Mouse (Mus musculus) liver, embryonic 14.5 days (tissue): ENCODE data around the gene B3gnt2. TPM values are rescaled to one million over a fixed set of nuclear protein-coding genes. Genes with fewer than 3 reads are reported as not detected.

Experiments used
- ATAC-seq: fragments of 200-750 bp; cut with Nextera tagmentation; 2 replicates; pipeline ENCODE4 v1.8.0; 2017; ENCODE audit warnings: moderate number of reproducible peaks, mild to moderate bottlenecking, moderate library complexity; ENCODE audit not compliant: insufficient read depth
- DNase-seq, 3 experiments: peaks; one replicate each; pipeline ENCODE4 v3.0.0-alpha.2; 2012 to 2013; ENCODE audit warnings: low read depth in 3 of 3, low spot score in 3 of 3
- H3K27ac ChIP-seq: fragments of 300-500 bp; sonication (generic); 2 replicates; pipeline ENCODE4 v1.5.1; 2014; ENCODE audit warnings: moderate library complexity, mild to moderate bottlenecking, control low read depth, inconsistent platforms
- H3K27me3 ChIP-seq: fragments of 300-500 bp; sonication (generic); 2 replicates; pipeline ENCODE4 v1.6.1; 2014; ENCODE audit warnings: mild to moderate bottlenecking, low read length, moderate library complexity; ENCODE audit not compliant: control insufficient read depth, insufficient read depth
- H3K36me3 ChIP-seq: fragments of 300-500 bp; sonication (generic); replicated peaks from 2 replicates; pipeline ENCODE4 v1.6.1; 2014; ENCODE audit warnings: low read depth; ENCODE audit not compliant: control insufficient read depth, insufficient read depth
- H3K4me1 ChIP-seq, 2 experiments: fragments of 200-500 bp in 1 of 2; fragments of 300-500 bp in 1 of 2; sonication (generic) in 1 of 2; replicated peaks; 2 replicates each; pipeline ENCODE4 v1.6.1; 2012 to 2014; ENCODE audit warnings: antibody characterized with exemption in 1 of 2, inconsistent platforms in 1 of 2, low read length in 1 of 2; ENCODE audit not compliant: control insufficient read depth in 2 of 2, insufficient read depth in 2 of 2
- H3K4me2 ChIP-seq: fragments of 300-500 bp; sonication (generic); 2 replicates; pipeline ENCODE4 v1.6.1; 2014; ENCODE audit warnings: low read depth, mild to moderate bottlenecking, control low read depth, moderate library complexity
- H3K4me3 ChIP-seq, 2 experiments: fragments of 200-500 bp in 1 of 2; fragments of 300-500 bp in 1 of 2; sonication (generic) in 1 of 2; 2 replicates each; pipeline ENCODE4 v1.5.1; 2012 to 2014; ENCODE audit warnings: low read depth in 2 of 2, low read length in 2 of 2, mild to moderate bottlenecking in 2 of 2, control low read depth in 1 of 2, inconsistent platforms in 1 of 2, moderate library complexity in 1 of 2; ENCODE audit not compliant: insufficient read depth in 1 of 2
- H3K9ac ChIP-seq: fragments of 300-500 bp; sonication (generic); replicated peaks from 2 replicates; pipeline ENCODE4 v1.6.1; 2014; ENCODE audit warnings: mild to moderate bottlenecking, control low read depth, moderate library complexity
- H3K9me3 ChIP-seq: fragments of 300-500 bp; sonication (generic); 2 replicates; pipeline ENCODE4 v1.6.1; 2016; ENCODE audit warnings: low read length, mixed read lengths; ENCODE audit not compliant: control insufficient read depth
- CTCF ChIP-seq: IDR thresholded peaks from 2 replicates; pipeline ENCODE4 v1.5.1; 2016; ENCODE audit warnings: antibody characterized with exemption, low read depth, control low read depth
- EP300 ChIP-seq: IDR thresholded peaks from 2 replicates; pipeline ENCODE4 v1.6.1; 2016; ENCODE audit warnings: antibody characterized with exemption, low read depth
- WGBS: fragments of 180-500 bp; shearing (Covaris S2); extraction: QIAGEN DNeasy Blood & Tissue Kit; methylation state at CpG from one replicate; pipeline ENCODE4 v1.1.7; 2014; ENCODE audit not compliant: insufficient replicate concordance; 5-methylcytosine and 5-hydroxymethylcytosine counted together
- polyA plus RNA-seq, 2 experiments: library from polyadenylated mRNA; depleted of rRNA in 1 of 2; stranded (reverse) in 1 of 2; unstranded in 1 of 2; fragments of >200 nt; fragmentation: Nextera tagmentation in 1 of 2; extraction: Ambion mirVana in 1 of 2; gene quantifications; 2 replicates each; pipeline versions ENCODE4 v1.2.1 to v1.2.3; 2012 to 2014

The B3gnt2 gene
- polyA plus RNA-seq, 2 experiments, result 2.3 to 3.6 TPM

GRCm38 (mm10) chr11:22880383-22881172 is 19.8 kb upstream of the B3gnt2 start:
- Histone ChIP-seq H3K4me1 (peaks cover 9 to 10% of the 10 kb centered on the region in 2 experiments), H3K36me3 (no peaks in the 10 kb centered on the region), H3K4me3 (no peak overlapping the region), H3K9ac (no peak overlapping the region), H3K9me3 (no peaks in the 10 kb centered on the region), H3K27ac (no peak overlapping the region), H3K4me2 (no peak overlapping the region), H3K27me3 (no peaks in the 10 kb centered on the region; the same call in 1 of the 2 replicates)
- no peak for TF ChIP-seq EP300
- TF ChIP-seq CTCF, result no peak
- no peak for DNase-seq
- 46% methylated on average over 3 of the region's 3 CpGs for WGBS
- ATAC-seq, result no peak

GRCm38 (mm10) chr11:22879645-22880044 is 18.9 kb upstream of the B3gnt2 start:
- WGBS, result 51% methylated on average over 4 of the region's 4 CpGs
- no peak overlapping the region for H3K9ac ChIP-seq
- no peak overlapping the region for H3K4me3 ChIP-seq
- H3K36me3 ChIP-seq, result no peaks in the 10 kb centered on the region
- ATAC-seq (no peak), DNase-seq (no peak)
- TF ChIP-seq EP300 (no peak), CTCF (no peak)
- H3K27me3 ChIP-seq, result no peaks in the 10 kb centered on the region; the same call in 1 of the 2 replicates
- no peak overlapping the region for H3K4me2 ChIP-seq
- H3K9me3 ChIP-seq, result no peaks in the 10 kb centered on the region
- H3K27ac ChIP-seq, result no peak overlapping the region
- H3K4me1 ChIP-seq, result peaks cover 9 to 10% of the 10 kb centered on the region in 2 experiments

GRCm38 (mm10) chr11:22876680-22877330 is 16.0 kb upstream of the B3gnt2 start:
- H3K4me1 ChIP-seq, result peaks cover 8 to 16% of the 10 kb centered on the region in 2 experiments
- no peaks in the 10 kb centered on the region for H3K36me3 ChIP-seq
- DNase-seq (peak in 1 of 3 experiments; percentile 52), ATAC-seq (peak; percentile 87)
- no peak overlapping the region for H3K9ac ChIP-seq
- WGBS, result 19% methylated on average over 3 of the region's 3 CpGs
- H3K4me2 ChIP-seq, result peak overlapping the region; percentile 0; the same call in 1 of the 2 replicates
- H3K4me3 ChIP-seq, result no peak overlapping the region
- peak overlapping the region; percentile 46; the same call in 1 of the 2 replicates for H3K27ac ChIP-seq
- no peaks in the 10 kb centered on the region for H3K27me3 ChIP-seq
- TF ChIP-seq EP300 (peak; percentile 70), CTCF (no peak)
- no peaks in the 10 kb centered on the region for H3K9me3 ChIP-seq

- Histone ChIP-seq H3K4me2 (no peak overlapping the region), H3K9me3 (no peaks in the 10 kb centered on the region), H3K27me3 (no peaks in the 10 kb centered on the region), H3K36me3 (no peaks in the 10 kb centered on the region), H3K4me1 (peaks cover 8 to 21% of the 10 kb centered on the region in 2 experiments), H3K4me3 (no peak overlapping the region), H3K9ac (no peak overlapping the region), H3K27ac (no peak overlapping the region)
- no peak for TF ChIP-seq EP300
- no peak for TF ChIP-seq CTCF
- 74% methylated on average over 4 of the region's 4 CpGs for WGBS
- DNase-seq (no peak), ATAC-seq (no peak)
These were observed 14.5 kb upstream of the B3gnt2 start for GRCm38 (mm10) chr11:22875279-22875678.

GRCm38 (mm10) chr11:22874747-22875146 is 14.0 kb upstream of the B3gnt2 start:
- 72% methylated on average over 6 of the region's 6 CpGs for WGBS
- no peak overlapping the region for H3K4me3 ChIP-seq
- no peaks in the 10 kb centered on the region for H3K36me3 ChIP-seq
- no peak overlapping the region for H3K27ac ChIP-seq
- no peaks in the 10 kb centered on the region for H3K27me3 ChIP-seq
- TF ChIP-seq CTCF (no peak), EP300 (no peak)
- ATAC-seq (no peak), DNase-seq (no peak)
- H3K9me3 ChIP-seq, result no peaks in the 10 kb centered on the region
- H3K4me2 ChIP-seq, result no peak overlapping the region
- peaks cover 8 to 21% of the 10 kb centered on the region in 2 experiments for H3K4me1 ChIP-seq
- H3K9ac ChIP-seq, result no peak overlapping the region
